Mouse (Mus musculus) cerebellum, postnatal 25 days (tissue): ENCODE data around the gene Izumo1r.

Experiments used
- DNase-seq, 2 experiments: peaks; one replicate each; pipeline ENCODE4 v3.0.0; 2021; ENCODE audit warnings: mixed read lengths in 2 of 2

The Izumo1r gene

GRCm38 (mm10) chr9:14903581-14904378 lies at the start of gene Izumo1r:
Gene Izumo1r, minus strand, starts transcription at chr9:14903949.
- DNase-seq: no peak

GRCm38 (mm10) chr9:14951072-14951471 lies 47.3 kb upstream of the Izumo1r start:
- no peak for DNase-seq

GRCm38 (mm10) chr9:14948843-14949242 lies 45.1 kb upstream of the Izumo1r start:
- no peak for DNase-seq

GRCm38 (mm10) chr9:14946677-14947076 lies 42.9 kb upstream of the Izumo1r start:
- DNase-seq: no peak

GRCm38 (mm10) chr9:14945919-14946318 lies 42.2 kb upstream of the Izumo1r start:
- DNase-seq: no peak

GRCm38 (mm10) chr9:14942143-14942720 lies 38.5 kb upstream of the Izumo1r start:
- DNase-seq: no peak

- DNase-seq: no peak
Observed at GRCm38 (mm10) chr9:14939610-14940009, 35.9 kb upstream of the Izumo1r start.

- DNase-seq: no peak
Observed at GRCm38 (mm10) chr9:14937308-14937707, 33.6 kb upstream of the Izumo1r start.

- no peak for DNase-seq
Observed at GRCm38 (mm10) chr9:14934851-14935250, 31.1 kb upstream of the Izumo1r start.

GRCm38 (mm10) chr9:14931943-14932342 lies 28.2 kb upstream of the Izumo1r start:
- DNase-seq: no peak

- DNase-seq: no peak
Observed at GRCm38 (mm10) chr9:14931211-14931610, 27.5 kb upstream of the Izumo1r start.

GRCm38 (mm10) chr9:14926593-14926992 lies 22.8 kb upstream of the Izumo1r start:
- DNase-seq: no peak

GRCm38 (mm10) chr9:14923625-14924024 lies 19.9 kb upstream of the Izumo1r start:
- no peak for DNase-seq

- DNase-seq: no peak
Observed at GRCm38 (mm10) chr9:14921971-14922560, 18.3 kb upstream of the Izumo1r start.

- no peak for DNase-seq
Observed at GRCm38 (mm10) chr9:14921254-14921653, 17.5 kb upstream of the Izumo1r start.

GRCm38 (mm10) chr9:14920608-14921007 lies 16.9 kb upstream of the Izumo1r start:
- DNase-seq: no peak

- DNase-seq: no peak
Observed at GRCm38 (mm10) chr9:14918825-14919668, 15.3 kb upstream of the Izumo1r start.

GRCm38 (mm10) chr9:14917661-14918060 lies 13.9 kb upstream of the Izumo1r start:
- DNase-seq: no peak

GRCm38 (mm10) chr9:14912037-14912436 lies 8.3 kb upstream of the Izumo1r start:
- DNase-seq: no peak

GRCm38 (mm10) chr9:14909981-14910380 lies 6.2 kb upstream of the Izumo1r start:
- no peak for DNase-seq

GRCm38 (mm10) chr9:14907816-14908415 lies 4.2 kb upstream of the Izumo1r start:
- no peak for DNase-seq

- DNase-seq: no peak
Observed at GRCm38 (mm10) chr9:14905956-14906355, 2.2 kb upstream of the Izumo1r start.
